Mouse (Mus musculus): ENCODE measurements around the gene Gm20388.

GRCm38 (mm10) chr8:121079201-121079600, 1168.6 kb downstream of the Gm20388 start:
- TF ChIP-seq TAL1 (IDR thresholded peaks at IDR 0.05; ENCODE audit: low read length), result no peak
- no peak for TF ChIP-seq GATA1 (IDR thresholded peaks at IDR 0.05; ENCODE audit: low read length)

All from erythroblast, embryonic 14.5 days (primary cell).